Mouse (Mus musculus) liver, embryonic 14.5 days (tissue): ENCODE data around the gene Gadd45a.

Experiments used
- CTCF ChIP-seq: IDR thresholded peaks from 2 replicates; pipeline ENCODE4 v1.5.1; 2016; ENCODE audit warnings: antibody characterized with exemption, low read depth, control low read depth
- EP300 ChIP-seq: IDR thresholded peaks from 2 replicates; pipeline ENCODE4 v1.6.1; 2016; ENCODE audit warnings: antibody characterized with exemption, low read depth

- TF ChIP-seq CTCF (no peak), EP300 (no peak)
These were observed 8.2 kb upstream of the Gadd45a start for GRCm38 (mm10) chr6:67045424-67045823.
